In the genomic region with DNA sequence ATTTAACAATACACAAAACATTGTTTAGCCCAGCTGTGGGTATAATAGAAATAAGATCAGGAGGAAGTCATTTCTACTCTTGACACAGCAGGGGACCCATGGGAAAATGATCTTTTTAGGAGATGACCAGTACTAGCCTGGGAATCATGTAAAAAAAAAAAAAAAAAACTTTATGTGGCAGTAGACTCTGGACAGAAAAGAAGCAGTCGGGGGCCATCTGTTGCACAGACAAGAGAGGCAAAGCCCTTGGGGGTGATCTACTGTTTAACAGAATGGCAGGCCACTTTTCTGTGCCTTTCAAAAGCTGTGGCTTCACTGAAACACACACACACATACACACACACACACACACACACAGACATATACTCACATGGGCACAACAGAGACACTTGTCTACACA, we compare ENCODE assay signal across 17 mouse cellular contexts.
"Had no signal": no experiment of that assay in that cellular context is flagged by ENCODE, and none has a peak within 500 bp of the region (broad histone marks: within the 10 kb centered on the region; RNA-seq: fewer than 3 reads in every experiment).

No protein-coding gene starts in this region.

- ATAC-seq: midbrain, embryonic 16.5 days had no signal

- H3K9ac ChIP-seq: lung, embryonic 14.5 days; midbrain, embryonic 12.5 days; neural tube, embryonic 13.5 days; neural tube, embryonic 15.5 days had no signal

- H3K27ac ChIP-seq: midbrain, embryonic 12.5 days; neural tube, embryonic 13.5 days; neural tube, embryonic 15.5 days had no signal

- H3K4me1 ChIP-seq: midbrain, embryonic 12.5 days; neural tube, embryonic 13.5 days; neural tube, embryonic 15.5 days had no signal

- H3K36me3 ChIP-seq: midbrain, embryonic 12.5 days; neural tube, embryonic 13.5 days; neural tube, embryonic 15.5 days had no signal

- DNase-seq: lung, adult 18-20 months; lung, embryonic 14.5 days; lung, postnatal 10 days; lung, postnatal 4 days; midbrain, embryonic 14.5 days; retina, postnatal 1 day; right cerebral cortex, adult 18-20 months; right cerebral cortex, postnatal 25 days; spleen, adult 18-20 months; thymus, adult 18-20 months; thymus, postnatal 14 days; thymus, postnatal 36 days had no signal

- H3K27me3 ChIP-seq: midbrain, embryonic 12.5 days; neural tube, embryonic 13.5 days; neural tube, embryonic 15.5 days had no signal

- H3K4me3 ChIP-seq: midbrain, embryonic 12.5 days; myocyte; neural tube, embryonic 13.5 days; neural tube, embryonic 15.5 days had no signal

- H3K4me2 ChIP-seq: lung, embryonic 14.5 days; midbrain, embryonic 12.5 days; neural tube, embryonic 13.5 days; neural tube, embryonic 15.5 days had no signal

- H3K9me3 ChIP-seq: midbrain, embryonic 12.5 days; neural tube, embryonic 13.5 days; neural tube, embryonic 15.5 days had no signal
